Mouse (Mus musculus): ENCODE data around the gene Pgm5. TPM values are rescaled to one million over a fixed set of nuclear protein-coding genes. Genes with fewer than 3 reads are reported as not detected.

The Pgm5 gene
- polyA plus RNA-seq, 1 experiment from 2014 or later = 10.9 TPM

- no peak overlapping the region; the same call in 1 of the 2 replicates for H3K4me3 ChIP-seq (replicated peaks)
- H3K27ac ChIP-seq = peak overlapping the region; percentile 86
- H3K36me3 ChIP-seq = no peaks in the 10 kb centered on the region
- H3K9ac ChIP-seq = no peak overlapping the region
- no peaks in the 10 kb centered on the region for H3K27me3 ChIP-seq (replicated peaks)
- 47% methylated on average over 21 of the region's 21 CpGs for WGBS
- H3K4me2 ChIP-seq = peak overlapping the region; percentile 42; the same call in 1 of the 2 replicates
- H3K4me1 ChIP-seq = peaks cover 21% of the 10 kb centered on the region
- no peak for ATAC-seq (ENCODE audit: insufficient read depth, low FRiP score, low read depth)
- no peaks in the 10 kb centered on the region for H3K9me3 ChIP-seq
These were observed 10.0 kb downstream of the Pgm5 start for GRCm38 (mm10) chr19:24851456-24852315.

DNA sequence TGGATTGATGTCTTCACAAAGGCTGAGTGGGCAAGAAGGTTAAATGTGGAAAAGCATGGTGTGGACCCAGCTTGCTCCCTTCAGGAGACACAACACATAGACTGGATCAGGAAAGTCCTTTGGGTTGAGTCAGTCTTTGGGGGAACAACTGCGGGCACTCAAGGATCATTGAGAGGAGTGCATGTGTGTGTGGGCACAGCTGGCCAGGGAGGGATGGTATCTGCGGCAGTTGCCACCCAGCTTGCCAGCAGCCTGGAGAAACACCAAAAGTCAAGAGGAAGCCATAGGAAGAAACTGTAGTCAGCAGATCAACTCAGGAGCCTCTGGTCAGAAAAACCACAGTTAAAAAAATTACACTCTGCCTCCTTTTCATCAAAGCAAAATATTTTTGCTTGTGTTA is 12.8 kb downstream of the Pgm5 start:
- peak; percentile 27; the same call in 1 of the 2 replicates for ATAC-seq (ENCODE audit: insufficient read depth, low FRiP score, low read depth)
- Histone ChIP-seq H3K4me3 (replicated peaks) (no peak overlapping the region), H3K4me2 (no peak overlapping the region), H3K4me1 (peaks cover 17% of the 10 kb centered on the region), H3K36me3 (no peaks in the 10 kb centered on the region), H3K9me3 (no peaks in the 10 kb centered on the region), H3K27ac (peak overlapping the region; percentile 76), H3K27me3 (replicated peaks) (no peaks in the 10 kb centered on the region), H3K9ac (no peak overlapping the region)
- 61% methylated on average over 2 of the region's 2 CpGs for WGBS

- Histone ChIP-seq H3K4me2 (no peak overlapping the region), H3K36me3 (no peaks in the 10 kb centered on the region), H3K27ac (peak overlapping the region; percentile 76), H3K4me1 (peaks cover 17% of the 10 kb centered on the region), H3K4me3 (replicated peaks) (no peak overlapping the region), H3K9me3 (no peaks in the 10 kb centered on the region), H3K9ac (no peak overlapping the region), H3K27me3 (replicated peaks) (no peaks in the 10 kb centered on the region)
- peak; percentile 47 for ATAC-seq (ENCODE audit: insufficient read depth, low FRiP score, low read depth)
- 24% methylated on average over 7 of the region's 7 CpGs for WGBS
These were observed 13.3 kb downstream of the Pgm5 start for GRCm38 (mm10) chr19:24848345-24848744.

- Histone ChIP-seq H3K27me3 (replicated peaks) (no peaks in the 10 kb centered on the region), H3K36me3 (no peaks in the 10 kb centered on the region), H3K4me2 (peak overlapping the region; percentile 6; the same call in 1 of the 2 replicates), H3K4me1 (peaks cover 13% of the 10 kb centered on the region), H3K9me3 (no peaks in the 10 kb centered on the region), H3K9ac (no peak overlapping the region), H3K27ac (peak overlapping the region; percentile 73), H3K4me3 (replicated peaks) (no peak overlapping the region)
- peak; percentile 54; the same call in 1 of the 2 replicates for ATAC-seq (ENCODE audit: insufficient read depth, low FRiP score, low read depth)
- WGBS = 22% methylated on average over 7 of the region's 7 CpGs
These were observed 16.6 kb downstream of the Pgm5 start for GRCm38 (mm10) chr19:24845007-24845546.

DNA sequence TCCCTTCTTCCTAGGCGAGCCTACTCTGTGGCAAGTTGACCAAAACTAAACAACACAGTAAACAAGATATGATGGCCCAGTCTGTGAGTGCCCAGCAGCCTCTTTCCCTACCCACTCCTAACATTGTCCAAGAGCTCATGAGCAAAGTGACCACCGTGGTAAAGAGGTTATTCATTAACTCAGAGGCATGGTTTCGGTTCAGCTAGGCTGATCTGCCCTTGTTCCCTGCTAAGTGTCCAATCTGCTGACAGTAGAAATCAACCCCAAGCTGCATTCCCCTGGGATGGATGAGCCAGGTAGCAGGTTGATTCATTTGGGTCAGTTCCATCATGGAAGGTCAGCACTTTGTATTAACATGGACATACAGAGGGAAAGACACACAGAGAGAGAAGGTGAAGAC is 19.6 kb downstream of the Pgm5 start:
- no peak for ATAC-seq (ENCODE audit: insufficient read depth, low FRiP score, low read depth)
- no peaks in the 10 kb centered on the region for H3K36me3 ChIP-seq
- H3K4me1 ChIP-seq = no peaks in the 10 kb centered on the region
- no peak overlapping the region for H3K4me3 ChIP-seq (replicated peaks)
- no peak overlapping the region for H3K27ac ChIP-seq
- no peaks in the 10 kb centered on the region for H3K9me3 ChIP-seq
- no peak overlapping the region for H3K9ac ChIP-seq
- H3K4me2 ChIP-seq = no peak overlapping the region
- H3K27me3 ChIP-seq (replicated peaks) = no peaks in the 10 kb centered on the region
- WGBS = 67% methylated on average over 3 of the region's 3 CpGs

DNA sequence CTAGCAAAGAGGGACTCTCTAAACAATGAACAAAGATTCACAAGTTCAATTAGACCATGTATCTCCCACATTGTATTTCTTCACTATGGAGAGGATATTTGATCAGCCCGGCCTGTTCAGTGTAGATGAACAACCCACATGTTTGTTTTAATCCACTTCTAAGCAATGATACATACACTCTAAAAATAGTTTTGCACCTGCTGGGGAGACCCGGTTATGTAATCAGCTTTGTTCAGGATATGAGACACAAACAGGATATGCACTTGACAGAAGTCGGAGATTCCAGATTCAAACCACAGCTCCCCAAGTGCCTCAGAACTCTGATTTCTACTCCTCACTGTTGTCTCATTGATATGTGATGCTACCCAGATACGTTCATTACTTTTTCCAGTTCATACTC is 37.1 kb downstream of the Pgm5 start:
- Histone ChIP-seq H3K4me3 (replicated peaks) (no peak overlapping the region), H3K9ac (no peak overlapping the region), H3K9me3 (no peaks in the 10 kb centered on the region), H3K27ac (no peak overlapping the region), H3K27me3 (replicated peaks) (no peaks in the 10 kb centered on the region), H3K4me1 (no peaks in the 10 kb centered on the region), H3K36me3 (no peaks in the 10 kb centered on the region), H3K4me2 (no peak overlapping the region)
- WGBS = 73% methylated on average over 4 of the region's 4 CpGs
- ATAC-seq (ENCODE audit: insufficient read depth, low FRiP score, low read depth) = no peak

DNA sequence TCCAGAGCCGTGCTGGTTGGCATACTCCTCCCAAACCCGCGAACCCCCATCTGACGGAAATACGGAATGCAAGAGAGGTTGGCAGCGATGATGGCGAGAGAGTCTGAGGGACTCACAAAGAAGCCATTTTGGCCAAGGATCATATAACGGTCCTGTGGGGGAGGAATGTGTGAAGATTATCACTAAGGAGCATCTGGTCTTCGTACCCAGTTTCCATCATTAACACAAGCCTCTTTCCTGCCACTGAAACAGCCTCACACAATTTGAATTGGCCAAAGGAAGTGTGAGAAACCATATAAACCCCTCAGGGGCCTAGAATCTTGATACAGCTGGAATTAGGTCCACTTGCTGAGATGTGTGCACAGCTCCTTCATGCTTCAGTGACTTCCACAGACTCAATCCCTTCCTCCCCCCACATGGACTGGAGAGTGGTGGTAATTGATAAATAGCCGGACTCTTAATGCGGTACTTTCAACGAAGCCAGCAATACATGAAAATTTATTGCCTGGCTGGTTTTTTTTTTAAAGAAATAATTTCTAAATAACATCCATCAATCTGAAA is 45.9 kb downstream of the Pgm5 start:
- H3K4me1 ChIP-seq = no peaks in the 10 kb centered on the region
- no peaks in the 10 kb centered on the region for H3K27me3 ChIP-seq (replicated peaks)
- no peak for ATAC-seq (ENCODE audit: insufficient read depth, low FRiP score, low read depth)
- no peaks in the 10 kb centered on the region for H3K9me3 ChIP-seq
- no peak overlapping the region for H3K9ac ChIP-seq
- no peak overlapping the region for H3K4me2 ChIP-seq
- H3K4me3 ChIP-seq (replicated peaks) = no peak overlapping the region
- H3K27ac ChIP-seq = no peak overlapping the region
- WGBS = 73% methylated on average over 12 of the region's 12 CpGs
- no peaks in the 10 kb centered on the region for H3K36me3 ChIP-seq

- WGBS = 76% methylated on average over 8 of the region's 8 CpGs
These were observed 48.8 kb downstream of the Pgm5 start for GRCm38 (mm10) chr19:24812861-24813293.

DNA sequence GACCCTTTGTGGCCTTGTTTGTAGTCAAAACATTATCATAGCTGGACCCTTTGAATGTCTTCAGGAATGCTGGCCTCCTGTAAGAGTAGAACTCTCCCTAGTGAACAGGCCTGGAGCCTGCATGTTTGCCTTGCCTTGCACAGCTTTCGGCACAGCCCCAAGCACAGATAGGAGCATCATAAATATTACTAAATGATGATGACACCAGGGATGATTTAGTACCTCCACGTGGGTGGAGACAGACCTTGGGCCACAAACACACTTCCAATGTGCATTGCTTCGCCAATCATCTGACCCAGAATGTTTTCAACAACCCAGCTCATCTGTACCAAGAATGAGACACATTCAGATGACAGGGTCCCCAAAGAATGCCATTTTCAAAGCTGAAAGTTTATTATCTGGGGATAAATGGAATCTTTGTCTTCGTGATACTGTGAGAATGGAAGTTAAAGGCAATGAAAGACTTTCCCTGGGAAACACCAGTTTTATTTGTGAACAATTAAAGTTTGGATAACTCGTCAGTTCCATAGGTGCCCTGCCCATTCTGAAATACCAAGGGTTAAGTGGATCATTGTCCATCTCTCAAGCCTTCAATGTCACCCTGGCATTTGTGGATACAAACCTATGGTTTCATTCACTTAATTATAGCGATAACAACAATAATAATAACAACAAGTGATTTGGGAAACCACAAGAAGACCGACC is 49.4 kb downstream of the Pgm5 start:
- WGBS = 68% methylated on average over 7 of the region's 7 CpGs
- no peak overlapping the region for H3K4me2 ChIP-seq
- H3K27me3 ChIP-seq (replicated peaks) = no peaks in the 10 kb centered on the region
- H3K27ac ChIP-seq = no peak overlapping the region
- H3K4me1 ChIP-seq = no peaks in the 10 kb centered on the region
- H3K36me3 ChIP-seq = no peaks in the 10 kb centered on the region
- ATAC-seq (ENCODE audit: insufficient read depth, low FRiP score, low read depth) = no peak
- H3K9ac ChIP-seq = no peak overlapping the region
- no peaks in the 10 kb centered on the region for H3K9me3 ChIP-seq
- H3K4me3 ChIP-seq (replicated peaks) = no peak overlapping the region

More at GRCm38 (mm10) chr19:24812861-24813293, 48.8 kb downstream of the Pgm5 start:
- Histone ChIP-seq H3K4me1 (no peaks in the 10 kb centered on the region), H3K36me3 (no peaks in the 10 kb centered on the region), H3K9me3 (no peaks in the 10 kb centered on the region), H3K4me3 (replicated peaks) (no peak overlapping the region), H3K4me2 (no peak overlapping the region), H3K9ac (no peak overlapping the region), H3K27ac (no peak overlapping the region), H3K27me3 (replicated peaks) (no peaks in the 10 kb centered on the region)
- no peak for ATAC-seq (ENCODE audit: insufficient read depth, low FRiP score, low read depth)

GRCm38 (mm10) chr19:24811451-24811850 is 50.2 kb downstream of the Pgm5 start:
- 51% methylated on average over 10 of the region's 10 CpGs for WGBS

GRCm38 (mm10) chr19:24806013-24806412 is 55.6 kb downstream of the Pgm5 start:
- Histone ChIP-seq H3K27me3 (replicated peaks) (no peaks in the 10 kb centered on the region), H3K4me2 (no peak overlapping the region), H3K27ac (no peak overlapping the region), H3K9ac (no peak overlapping the region), H3K4me3 (replicated peaks) (no peak overlapping the region), H3K9me3 (no peaks in the 10 kb centered on the region), H3K36me3 (no peaks in the 10 kb centered on the region; the same call in 1 of the 2 replicates), H3K4me1 (no peaks in the 10 kb centered on the region)
- WGBS = 87% methylated on average over 3 of the region's 3 CpGs
- ATAC-seq (ENCODE audit: insufficient read depth, low FRiP score, low read depth) = no peak

More at GRCm38 (mm10) chr19:24811451-24811850, 50.2 kb downstream of the Pgm5 start:
- no peaks in the 10 kb centered on the region for H3K4me1 ChIP-seq
- H3K27ac ChIP-seq = no peak overlapping the region; the same call in 1 of the 2 replicates
- H3K9me3 ChIP-seq = no peaks in the 10 kb centered on the region
- H3K4me3 ChIP-seq (replicated peaks) = no peak overlapping the region
- H3K36me3 ChIP-seq = no peaks in the 10 kb centered on the region
- no peaks in the 10 kb centered on the region for H3K27me3 ChIP-seq (replicated peaks)
- ATAC-seq (ENCODE audit: insufficient read depth, low FRiP score, low read depth) = no peak
- H3K4me2 ChIP-seq = no peak overlapping the region
- H3K9ac ChIP-seq = no peak overlapping the region

Data from stomach, embryonic 15.5 days (tissue).